Mouse (Mus musculus): Measurements from ENCODE around the gene Dbx1. TPM values are rescaled to one million over a fixed set of nuclear protein-coding genes. Genes with fewer than 3 reads are reported as not detected.

The Dbx1 gene
- total RNA-seq, 2 experiments from 2014 or later, result not detected

- no peak for DNase-seq
Observed at GRCm38 (mm10) chr7:49632391-49632790, 4.3 kb downstream of the Dbx1 start.

- DNase-seq, result no peak
Observed at GRCm38 (mm10) chr7:49631885-49632284, 4.8 kb downstream of the Dbx1 start.

GRCm38 (mm10) chr7:49620160-49620559 is 16.5 kb downstream of the Dbx1 start:
- DNase-seq, result no peak

- no peak for DNase-seq
Observed at GRCm38 (mm10) chr7:49617087-49617486, 19.6 kb downstream of the Dbx1 start.

- peak; percentile 75 for DNase-seq
Observed at GRCm38 (mm10) chr7:49616258-49616735, 20.4 kb downstream of the Dbx1 start.

GRCm38 (mm10) chr7:49604965-49605795 is 31.5 kb downstream of the Dbx1 start:
- DNase-seq, result peak; percentile 23

GRCm38 (mm10) chr7:49604244-49604643 is 32.4 kb downstream of the Dbx1 start:
- no peak for DNase-seq

GRCm38 (mm10) chr7:49601191-49601975 is 35.3 kb downstream of the Dbx1 start:
- DNase-seq, result peak; percentile 79

GRCm38 (mm10) chr7:49599950-49600349 is 36.7 kb downstream of the Dbx1 start:
- DNase-seq, result no peak

GRCm38 (mm10) chr7:49598225-49598624 is 38.4 kb downstream of the Dbx1 start:
- no peak for DNase-seq

GRCm38 (mm10) chr7:49597776-49598175 is 38.9 kb downstream of the Dbx1 start:
- no peak for DNase-seq

GRCm38 (mm10) chr7:49589635-49590034 is 47.0 kb downstream of the Dbx1 start:
- no peak for DNase-seq

GRCm38 (mm10) chr7:49586530-49587120 is 50.0 kb downstream of the Dbx1 start:
- no peak for DNase-seq

- no peak for DNase-seq
Observed at GRCm38 (mm10) chr7:49583176-49583575, 53.5 kb downstream of the Dbx1 start.

GRCm38 (mm10) chr7:49582551-49582950 is 54.1 kb downstream of the Dbx1 start:
- no peak for DNase-seq

- DNase-seq, result no peak
Observed at GRCm38 (mm10) chr7:49581951-49582350, 54.7 kb downstream of the Dbx1 start.

Other genes with a start within 250 kb of the Dbx1 start
- 1 to 10 TPM; 5.5 to 6.1 TPM for gene Htatip2, start 122.3 kb upstream of the Dbx1 start, total RNA-seq (2021)
- 10 to 100 TPM; 21.9 to 22.2 TPM for gene Prmt3, start 141.5 kb upstream of the Dbx1 start, total RNA-seq (2021)

Data from heart, postnatal 4 days (tissue).